Mouse (Mus musculus) mouse embryonic stem cell (cell line): Measurements from ENCODE around the gene Fam198b.

Source experiments
- in situ Hi-C, 2 experiments: fragments of 300-500 bp; cut with MboI; formaldehyde crosslinking; loops; 1 replicate in 1 of 2; 3 replicates in 1 of 2; pipeline ENCODE4 v1.14.3; 2019 to 2020; ENCODE audit warnings: low sequenced_read_pairs in 2 of 2, low pct_unique_long_range_greater_than_20kb in 1 of 2, mixed read lengths in 1 of 2; ENCODE audit not compliant: unreplicated experiment in 1 of 2

Gene Fam198b

DNA sequence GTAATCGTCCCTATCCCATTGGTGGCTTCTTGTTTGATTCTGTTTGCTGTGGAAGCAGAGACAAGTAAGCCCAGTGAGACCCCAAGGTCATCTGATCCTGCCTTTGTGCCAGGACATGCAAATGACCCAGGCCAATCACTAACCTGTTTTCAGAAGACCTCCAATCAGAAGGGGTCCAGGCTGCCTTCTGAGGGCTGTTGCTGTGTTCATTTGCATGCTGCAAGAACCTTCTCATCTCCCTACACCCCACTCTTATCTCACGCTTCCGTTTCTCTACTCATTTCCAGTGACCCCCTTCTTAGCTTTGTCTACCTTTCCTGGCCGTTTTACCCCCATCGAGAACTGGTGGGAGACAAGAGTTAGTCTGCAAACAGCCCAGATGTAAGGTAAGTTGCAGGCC is at the start of gene Fam198b:
Gene Fam198b, plus strand, starts transcription at position 229 of the 400 bp plus-strand sequence.
- in situ Hi-C loops = no loop called here

DNA sequence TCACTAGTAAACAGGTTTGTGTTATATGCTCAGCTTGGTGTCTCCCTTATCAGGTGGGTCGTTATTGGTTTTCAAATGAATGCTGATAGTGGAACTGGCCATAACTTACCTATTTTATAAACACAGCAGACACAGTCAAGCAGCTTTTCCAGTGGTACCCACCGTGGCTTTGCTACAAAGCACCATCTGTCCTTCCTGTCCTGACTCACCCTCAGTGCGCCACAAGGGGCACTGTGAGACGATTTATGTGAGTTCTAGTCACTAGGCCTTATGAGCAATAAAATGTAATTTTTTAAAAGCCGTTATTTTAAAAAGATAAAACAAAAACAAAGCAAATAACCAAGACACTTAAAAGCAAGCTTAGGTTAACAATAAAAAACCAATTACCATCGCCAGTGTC is 45.6 kb upstream of the Fam198b start:
- in situ Hi-C loops = no loop called here

DNA sequence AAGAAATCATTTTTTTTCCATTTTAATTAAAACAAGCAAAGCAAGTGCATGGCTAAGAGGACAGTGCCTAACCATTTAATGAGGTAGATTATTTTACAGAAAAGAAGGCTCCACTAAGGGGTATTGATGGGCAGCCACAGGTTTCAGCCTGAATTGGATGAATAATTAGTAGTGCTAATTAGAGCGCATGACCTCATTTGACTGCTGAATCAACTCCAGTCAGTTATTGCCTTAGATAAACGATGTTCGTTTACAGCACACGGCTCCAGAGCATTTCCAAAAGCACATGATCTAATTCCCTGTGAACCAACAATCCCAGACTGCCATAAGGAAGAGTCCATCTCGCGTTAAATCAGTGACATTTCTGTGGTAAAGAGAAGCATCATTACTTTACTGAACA is 42.9 kb upstream of the Fam198b start:
- in situ Hi-C loops = no loop called here

DNA sequence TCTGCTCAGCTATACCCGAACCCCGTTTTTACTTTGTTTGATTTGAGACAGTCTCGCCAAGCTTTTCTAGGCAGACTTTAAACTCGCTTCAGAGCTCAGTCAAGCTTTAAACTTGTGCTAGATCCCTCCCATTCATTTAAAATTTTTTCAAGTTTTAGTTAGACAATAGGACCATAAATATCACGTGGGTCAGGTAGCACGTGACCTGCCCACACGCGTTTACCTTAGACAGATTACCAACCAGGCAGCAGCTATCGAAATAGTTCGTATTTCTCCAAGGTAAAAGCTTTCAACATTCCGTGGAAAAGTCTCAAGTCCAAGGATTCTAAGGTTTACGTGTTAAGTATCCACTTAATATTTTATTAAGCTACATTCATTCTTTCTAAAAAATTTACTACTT is 42.2 kb upstream of the Fam198b start:
- in situ Hi-C loops = no loop called here

DNA sequence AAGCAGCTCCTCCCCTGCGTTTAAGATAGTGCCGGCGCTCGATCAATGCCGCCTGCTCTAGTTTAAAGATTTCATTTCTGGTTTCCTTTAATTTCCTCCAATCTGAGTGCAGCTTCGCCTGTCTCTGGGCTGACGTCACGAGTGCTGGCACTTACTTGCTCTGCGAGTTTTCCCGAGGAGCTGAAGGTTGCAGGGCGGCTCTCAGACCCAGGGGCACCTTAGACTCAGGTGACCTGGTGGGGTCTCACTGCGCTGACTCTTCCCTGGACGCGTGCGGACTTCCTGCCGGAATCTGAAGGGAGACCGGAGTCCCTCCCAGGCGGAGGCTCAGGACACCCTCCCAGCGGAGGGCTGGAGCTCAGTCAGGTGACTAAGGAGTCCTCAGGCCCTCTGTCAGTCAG is 41.7 kb upstream of the Fam198b start:
- in situ Hi-C loops = no loop called here

DNA sequence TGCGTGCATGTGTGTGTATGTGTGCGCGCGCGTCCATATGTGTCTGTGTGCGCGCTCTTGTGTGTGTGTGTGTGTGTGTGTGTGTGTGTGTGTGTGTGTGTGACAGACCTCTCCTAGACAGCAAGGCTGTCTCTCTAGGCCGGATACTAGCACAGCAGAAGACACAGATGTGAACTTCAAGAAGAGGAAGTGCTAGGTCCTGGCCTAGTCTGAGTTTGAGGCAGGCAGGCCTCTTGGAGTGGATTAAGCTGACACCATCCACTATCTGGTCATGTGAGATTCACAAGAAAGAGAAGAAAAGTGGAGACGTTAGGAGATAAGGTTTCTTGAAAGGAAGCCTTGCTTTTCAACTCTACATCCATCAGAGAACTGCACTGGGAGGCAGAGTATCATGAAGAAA is 40.3 kb upstream of the Fam198b start:
- in situ Hi-C loops = no loop called here

DNA sequence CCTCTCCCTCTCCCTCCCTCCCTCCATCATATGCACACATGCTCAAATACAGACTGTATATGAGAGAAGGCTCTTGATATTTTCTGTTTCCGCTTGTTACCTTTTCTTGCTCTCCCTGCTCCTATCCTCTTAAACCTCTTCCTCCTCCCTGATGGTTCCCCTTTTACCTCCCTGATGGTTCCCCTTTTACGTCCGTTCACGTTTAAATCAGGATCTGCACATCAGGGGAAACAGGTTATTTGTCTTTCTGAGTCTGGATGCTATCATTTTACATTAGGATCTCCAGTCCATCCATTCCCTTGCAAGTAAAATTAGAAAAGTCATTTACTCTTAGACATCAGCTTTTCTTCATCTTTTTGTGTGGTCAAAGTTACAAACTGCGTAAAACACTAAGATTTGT is 37.7 kb upstream of the Fam198b start:
- in situ Hi-C loops = no loop called here

DNA sequence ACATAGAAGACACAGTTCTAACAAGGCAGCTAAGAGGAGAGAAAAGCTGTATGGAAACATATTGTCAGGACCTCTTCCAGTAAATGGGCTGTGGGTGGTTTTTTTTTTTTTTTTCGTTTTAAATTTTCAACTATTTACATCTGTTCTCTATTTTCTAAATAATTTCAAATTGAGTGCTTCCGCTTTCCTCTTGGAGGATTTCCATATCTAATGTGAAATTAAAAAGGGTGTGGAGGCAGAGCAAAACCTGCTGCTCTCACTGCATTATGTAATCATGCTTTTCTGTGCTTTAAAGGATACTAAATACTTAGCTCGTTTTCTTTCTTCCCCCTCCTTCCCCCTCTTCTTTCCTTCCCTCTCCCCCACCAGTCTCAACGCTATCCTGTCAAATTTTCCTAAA is 35.5 kb upstream of the Fam198b start:
- in situ Hi-C loops = no loop called here

DNA sequence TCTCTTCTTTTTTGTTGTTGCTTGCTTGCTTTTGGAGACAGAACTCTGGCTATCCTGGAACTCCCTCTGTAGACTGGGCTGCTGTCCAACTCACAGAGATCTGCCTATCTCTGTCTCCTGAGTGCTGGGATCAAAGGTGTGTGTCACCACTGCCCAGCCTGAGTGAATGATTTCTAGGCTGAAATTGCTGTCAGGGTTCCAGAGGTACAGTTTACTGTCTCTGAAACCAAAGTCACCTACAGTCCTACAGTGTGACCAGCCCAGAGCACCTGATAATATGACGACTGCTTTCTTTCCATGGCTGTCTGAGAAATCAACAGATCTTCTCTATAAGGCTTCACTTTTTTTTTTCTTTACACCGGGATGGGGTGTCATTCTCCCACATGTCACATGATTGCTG is 34.7 kb upstream of the Fam198b start:
- in situ Hi-C loops = loop anchor here (10.0 to 25.0 kb wide), 2 partner anchors 213 to 215 kb away; no protein-coding TSS in a partner anchor

DNA sequence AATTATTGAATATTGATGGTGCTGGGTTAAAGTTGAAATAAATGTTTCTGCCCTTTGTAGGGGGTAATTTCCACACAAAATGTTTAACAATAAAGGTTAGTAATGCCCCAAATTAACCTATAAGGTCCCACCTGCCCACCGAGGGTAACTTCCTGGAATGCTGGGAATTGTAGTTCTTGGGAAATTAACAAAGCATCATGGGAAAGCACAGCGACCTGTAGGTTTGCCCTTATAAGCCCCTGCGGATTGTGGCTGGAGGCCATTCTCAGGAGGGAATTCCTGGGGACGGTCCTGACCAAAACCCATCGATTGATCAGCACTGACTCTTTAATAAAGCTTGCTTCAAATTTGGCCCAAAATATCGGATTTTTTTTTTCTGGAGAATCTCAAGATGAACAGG is 33.7 kb upstream of the Fam198b start:
- in situ Hi-C loops = loop anchor here (10.0 to 25.0 kb wide), 2 partner anchors 212 to 214 kb away; no protein-coding TSS in a partner anchor

DNA sequence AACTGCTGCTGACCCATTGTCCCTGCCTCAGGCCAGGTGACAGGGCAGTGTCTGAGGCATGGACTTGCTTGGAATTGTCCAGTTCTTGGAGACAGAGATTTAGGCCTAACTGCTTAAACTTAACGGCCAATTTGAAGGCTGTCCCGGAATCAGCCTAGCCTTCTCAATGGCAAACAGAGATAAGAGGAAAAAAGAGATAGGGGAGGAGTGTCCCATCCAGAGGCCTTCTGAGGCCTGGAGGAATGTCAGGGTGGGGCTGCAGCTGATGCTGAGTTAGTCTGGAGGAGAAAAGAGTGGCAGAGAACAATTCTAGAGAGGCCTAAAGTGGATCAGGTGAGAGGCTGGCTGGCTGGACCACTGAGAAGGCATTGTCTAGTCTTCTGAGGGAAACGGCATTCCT is 32.2 kb upstream of the Fam198b start:
- in situ Hi-C loops = loop anchor here (10.0 to 25.0 kb wide), 2 partner anchors 210 to 213 kb away; no protein-coding TSS in a partner anchor

DNA sequence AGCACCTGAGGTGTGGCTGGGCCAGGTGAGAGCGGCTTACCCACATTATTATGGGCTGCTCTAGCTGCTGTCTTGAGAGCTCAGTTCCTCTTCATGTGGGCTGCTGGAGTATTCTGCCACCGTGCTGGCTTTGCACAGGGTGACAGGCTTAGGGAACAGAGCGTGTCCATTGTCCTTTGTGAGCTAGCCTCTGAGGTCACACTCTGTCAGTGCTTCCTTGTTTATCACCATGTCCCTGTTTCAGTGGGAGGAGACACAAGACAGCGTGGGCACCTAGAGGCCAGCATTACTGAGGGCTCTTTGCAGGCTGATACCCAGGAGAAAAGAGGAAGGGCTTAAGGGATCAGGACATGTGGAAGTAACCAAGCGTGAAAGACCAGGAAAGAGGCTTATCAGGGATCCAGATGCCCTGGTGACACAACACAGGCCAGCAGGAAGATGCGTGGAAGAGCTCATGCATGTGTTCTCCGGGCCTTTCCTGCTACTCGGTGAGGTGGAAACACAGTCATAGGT is 31.6 kb upstream of the Fam198b start, which contains the start of gene Tmem144:
Gene Tmem144, minus strand, starts transcription at position 120 of the 513 bp plus-strand sequence.
- in situ Hi-C loops = loop anchor here (10.0 to 25.0 kb wide), 2 partner anchors 210 to 212 kb away; no protein-coding TSS in a partner anchor

DNA sequence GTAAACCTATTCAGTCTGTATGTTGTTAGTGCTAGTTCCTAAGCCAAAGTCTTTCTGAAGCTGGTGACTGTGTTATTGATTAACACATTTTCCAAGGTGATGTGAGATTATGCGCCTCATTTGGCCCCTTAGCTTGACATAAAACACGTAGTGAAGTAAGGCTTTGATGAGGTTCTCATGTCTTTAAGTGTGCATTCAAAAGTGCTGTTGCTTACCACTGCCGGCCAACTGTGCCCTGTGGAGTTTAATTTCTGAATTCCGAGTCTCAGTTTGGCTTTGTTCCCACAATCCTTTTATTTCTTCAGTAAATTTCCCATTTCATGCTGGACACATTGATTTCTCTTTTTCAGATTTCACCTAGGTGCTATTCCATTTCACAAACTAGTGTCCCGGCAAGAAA is 26.6 kb upstream of the Fam198b start:
- in situ Hi-C loops = loop anchor here (10.0 to 25.0 kb wide), 2 partner anchors 205 to 207 kb away; no protein-coding TSS in a partner anchor

DNA sequence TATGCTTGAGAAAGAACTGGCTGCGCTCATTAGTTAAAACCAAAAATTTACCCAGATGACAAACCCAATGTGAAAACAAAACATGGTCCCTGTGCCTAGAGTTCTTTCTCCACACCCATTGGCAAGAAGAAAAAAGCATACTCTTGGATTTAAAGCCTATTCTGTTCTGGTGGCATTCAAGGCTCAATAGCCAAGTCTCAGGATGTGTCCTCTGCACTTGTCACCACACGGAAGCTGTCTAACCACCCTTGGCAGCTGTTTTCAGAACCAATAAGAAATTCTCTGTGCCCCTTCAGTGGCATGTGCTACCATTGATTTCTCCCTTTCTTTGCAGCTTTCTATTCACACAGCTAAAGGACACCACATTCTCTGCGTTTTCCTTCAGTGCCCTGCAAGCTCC is 26.1 kb upstream of the Fam198b start:
- in situ Hi-C loops = loop anchor here (10.0 to 25.0 kb wide), 2 partner anchors 204 to 207 kb away; no protein-coding TSS in a partner anchor

DNA sequence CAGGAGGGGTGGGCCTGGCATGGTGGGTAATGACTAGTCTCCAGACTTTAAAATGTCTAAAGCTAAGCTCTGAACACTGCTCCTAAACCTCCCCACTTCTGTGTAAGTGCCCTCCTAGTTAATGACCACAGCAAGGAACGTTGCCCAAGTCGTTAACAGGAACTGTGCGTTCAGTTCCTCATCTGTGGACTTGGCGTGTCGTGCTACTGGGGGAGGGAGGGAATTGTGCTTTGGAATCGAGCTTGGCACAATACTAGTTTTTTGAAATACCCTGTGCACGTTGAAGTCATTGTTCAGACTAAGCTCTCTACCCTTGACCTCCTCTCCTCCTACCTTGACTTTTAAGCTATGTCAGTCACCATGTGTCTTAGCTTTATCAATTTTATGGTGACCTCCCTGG is 19.5 kb upstream of the Fam198b start:
- in situ Hi-C loops = loop anchor here in 1 of 2 experiments (25.0 kb wide), 1 partner anchor 197 kb away; no protein-coding TSS in a partner anchor

DNA sequence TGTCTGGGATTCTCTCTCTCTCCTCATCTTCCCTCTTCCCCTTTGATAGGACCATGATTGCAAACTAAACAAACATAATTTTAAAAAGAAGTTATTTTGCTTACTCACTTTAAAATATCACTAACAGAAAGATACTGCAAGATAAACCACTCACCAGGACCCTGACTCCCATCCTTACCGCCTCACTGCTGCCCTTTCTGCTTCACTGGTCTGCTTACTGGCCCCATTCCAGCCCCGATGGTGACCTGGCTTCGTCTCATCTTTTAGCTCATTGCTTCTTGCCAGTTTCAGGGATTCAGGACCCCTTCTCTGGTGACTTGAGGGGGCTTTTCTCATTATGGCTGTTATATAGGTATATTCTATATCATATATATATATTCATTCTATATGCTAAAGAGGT is 18.2 kb upstream of the Fam198b start:
- in situ Hi-C loops = loop anchor here in 1 of 2 experiments (25.0 kb wide), 1 partner anchor 196 kb away; no protein-coding TSS in a partner anchor

DNA sequence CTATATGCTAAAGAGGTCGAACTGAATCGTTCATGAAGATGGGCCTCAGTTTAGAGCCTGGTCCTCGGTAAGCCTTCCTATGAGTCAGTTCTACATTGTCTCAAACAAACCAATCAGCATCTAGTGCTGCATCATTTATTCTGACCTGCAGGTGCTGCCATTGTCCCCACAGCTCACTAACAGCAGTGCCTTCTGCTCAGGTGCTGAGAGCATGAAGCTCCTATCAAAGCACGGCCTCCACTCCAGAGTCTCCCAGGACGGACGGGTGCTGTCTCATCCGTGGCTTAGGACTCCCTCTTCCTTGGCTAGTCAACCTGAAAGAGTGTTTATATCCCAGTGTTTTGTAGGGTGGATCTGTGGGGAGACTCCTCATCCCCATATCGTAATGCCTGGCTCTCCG is 17.8 kb upstream of the Fam198b start:
- in situ Hi-C loops = loop anchor here in 1 of 2 experiments (25.0 kb wide), 1 partner anchor 196 kb away; no protein-coding TSS in a partner anchor

DNA sequence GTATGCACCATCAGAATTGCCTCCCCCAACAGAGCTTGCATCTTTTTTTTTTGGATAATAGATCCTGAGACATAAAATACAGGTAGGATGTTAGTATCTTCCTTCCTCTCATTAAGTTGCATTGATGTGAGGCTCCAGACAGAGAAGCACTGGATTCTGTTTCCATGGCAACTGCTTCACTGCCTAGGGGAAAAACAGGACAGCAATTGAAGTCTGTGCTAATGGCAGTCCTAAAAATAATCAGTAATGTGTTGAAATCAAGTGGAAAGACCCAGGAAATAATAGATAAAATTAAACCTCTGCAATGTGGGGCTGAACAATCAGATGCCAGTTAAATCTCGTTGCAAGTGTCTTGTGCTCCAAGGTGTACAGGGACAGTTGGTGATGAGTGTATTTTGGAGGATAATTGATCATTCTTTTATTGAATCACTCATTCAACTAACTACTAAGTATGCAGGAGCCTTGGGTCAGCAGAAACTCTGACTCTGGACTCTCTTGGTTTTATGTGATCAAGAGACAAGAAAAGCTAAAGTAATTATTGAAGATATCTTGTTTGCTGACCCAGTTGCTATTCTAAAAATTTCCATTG is 17.1 kb upstream of the Fam198b start:
- in situ Hi-C loops = loop anchor here in 1 of 2 experiments (25.0 kb wide), 1 partner anchor 195 kb away; no protein-coding TSS in a partner anchor

DNA sequence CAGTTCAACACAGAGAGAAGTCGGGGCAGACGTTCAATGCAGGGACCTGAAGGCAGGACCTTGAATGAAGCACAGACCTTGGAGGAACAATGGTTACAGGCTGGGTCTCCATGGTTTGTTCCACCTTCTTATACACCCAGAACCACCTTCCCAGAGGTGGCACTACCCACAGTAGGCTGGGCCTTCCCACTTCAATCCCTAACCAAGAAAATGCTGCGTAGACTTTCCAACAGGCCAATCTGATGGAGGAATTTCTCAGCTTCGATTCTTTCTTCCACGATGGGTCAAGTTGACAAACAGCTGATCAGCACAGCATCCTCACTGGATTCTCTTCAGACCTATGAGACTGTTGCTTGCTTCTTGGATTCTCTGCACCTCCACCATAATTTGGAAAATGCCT is 8.9 kb upstream of the Fam198b start:
- in situ Hi-C loops = no loop called here

DNA sequence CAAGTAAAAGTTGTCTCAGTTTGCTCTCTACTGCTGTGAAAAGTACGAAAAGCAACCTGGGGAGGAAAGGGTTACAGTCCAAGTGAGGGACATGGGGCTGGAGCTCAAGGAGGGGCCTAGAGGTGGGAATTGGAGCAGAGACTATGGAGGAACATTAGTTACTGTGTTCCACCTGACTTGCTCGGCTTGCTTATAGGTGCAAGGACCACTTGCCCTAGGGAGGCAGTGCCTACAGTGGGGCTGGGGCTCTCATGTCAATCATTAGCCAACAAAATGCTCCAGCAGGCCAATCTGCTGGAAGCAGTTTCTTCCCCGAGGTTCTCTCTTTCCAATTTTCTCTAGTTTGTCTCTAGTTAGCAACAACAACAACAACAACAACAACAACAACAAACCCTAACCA is 6.0 kb upstream of the Fam198b start:
- in situ Hi-C loops = no loop called here
